Comparison of ENCODE assay signal across 33 mouse cellular contexts in the genomic region with DNA sequence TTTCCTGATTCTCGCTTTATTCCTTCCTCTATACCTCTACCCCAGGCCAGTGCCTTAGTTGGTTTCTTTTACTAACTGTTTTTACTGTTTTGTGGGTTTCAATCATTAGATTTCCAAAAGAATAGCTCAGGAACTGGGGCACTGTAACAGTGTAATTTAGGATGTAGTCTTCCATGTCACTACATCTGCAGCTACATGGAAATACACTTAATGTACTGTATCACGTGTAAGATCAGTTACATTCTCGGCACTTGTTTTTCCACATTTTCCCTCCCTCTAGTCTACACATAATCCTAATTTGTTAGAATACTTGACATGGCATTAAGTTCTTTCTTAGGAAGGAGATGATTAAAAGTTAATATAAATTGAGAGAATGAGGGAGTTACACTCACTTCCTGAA.
"Had no signal": no experiment of that assay in that cellular context is flagged by ENCODE, and none has a peak within 500 bp of the region (broad histone marks: within the 10 kb centered on the region; RNA-seq: fewer than 3 reads in every experiment).

No protein-coding gene starts in this region.

- H3K27ac ChIP-seq: limb, embryonic 10.5 days; limb, embryonic 12.5 days; limb, embryonic 13.5 days; limb, embryonic 15.5 days; liver, embryonic 12.5 days; liver, embryonic 13.5 days; liver, embryonic 14.5 days; liver, embryonic 15.5 days; lung, embryonic 15.5 days; macrophage; midbrain, embryonic 10.5 days; midbrain, embryonic 12.5 days; midbrain, embryonic 13.5 days; midbrain, embryonic 15.5 days; neural tube, embryonic 12.5 days; neural tube, embryonic 13.5 days had no signal

- ATAC-seq: liver, embryonic 12.5 days; liver, postnatal 0 days; lung, postnatal 0 days; midbrain, embryonic 13.5 days; midbrain, embryonic 15.5 days; midbrain, embryonic 16.5 days had no signal

- H3K36me3 ChIP-seq: limb, embryonic 10.5 days; limb, embryonic 12.5 days; limb, embryonic 13.5 days; limb, embryonic 15.5 days; liver, embryonic 12.5 days; liver, embryonic 13.5 days; liver, embryonic 15.5 days; lung, embryonic 15.5 days; midbrain, embryonic 10.5 days; midbrain, embryonic 12.5 days; midbrain, embryonic 13.5 days; midbrain, embryonic 15.5 days; neural tube, embryonic 12.5 days; neural tube, embryonic 13.5 days had no signal

- H3K4me2 ChIP-seq: limb, embryonic 12.5 days; limb, embryonic 13.5 days; limb, embryonic 15.5 days; liver, embryonic 11.5 days; liver, embryonic 12.5 days; liver, embryonic 13.5 days; liver, embryonic 15.5 days; lung, embryonic 14.5 days; lung, embryonic 15.5 days; midbrain, embryonic 11.5 days; midbrain, embryonic 12.5 days; midbrain, embryonic 13.5 days; midbrain, embryonic 15.5 days; neural tube, embryonic 12.5 days; neural tube, embryonic 13.5 days had no signal

- H3K9me3 ChIP-seq: limb, embryonic 10.5 days; limb, embryonic 12.5 days; limb, embryonic 15.5 days; liver, embryonic 12.5 days; liver, embryonic 13.5 days; liver, embryonic 15.5 days; lung, embryonic 15.5 days; midbrain, embryonic 10.5 days; midbrain, embryonic 12.5 days; midbrain, embryonic 13.5 days; midbrain, embryonic 15.5 days; neural tube, embryonic 12.5 days; neural tube, embryonic 13.5 days had no signal

- H3K4me3 ChIP-seq: limb, embryonic 10.5 days; limb, embryonic 12.5 days; limb, embryonic 13.5 days; limb, embryonic 15.5 days; liver, embryonic 12.5 days; liver, embryonic 13.5 days; liver, embryonic 15.5 days; lung, embryonic 15.5 days; megakaryocyte, embryonic 14.5 days; midbrain, embryonic 10.5 days; midbrain, embryonic 12.5 days; midbrain, embryonic 13.5 days; midbrain, embryonic 15.5 days; myocyte; neural tube, embryonic 12.5 days; neural tube, embryonic 13.5 days had no signal

- DNase-seq: left cerebral cortex, postnatal 4 days; liver; liver, embryonic 13.5 days; liver, postnatal 0 days; lung, adult 18-20 months; lung, adult 2 months; lung, embryonic 14.5 days; lung, postnatal 10 days; lung, postnatal 14 days; lung, postnatal 36 days; lung, postnatal 4 days; midbrain, embryonic 14.5 days had no signal

- H3K27me3 ChIP-seq: limb, embryonic 12.5 days; limb, embryonic 13.5 days; limb, embryonic 15.5 days; liver, embryonic 12.5 days; liver, embryonic 13.5 days; liver, embryonic 15.5 days; lung, embryonic 15.5 days; megakaryocyte, embryonic 14.5 days; midbrain, embryonic 12.5 days; midbrain, embryonic 13.5 days; midbrain, embryonic 15.5 days; neural tube, embryonic 12.5 days; neural tube, embryonic 13.5 days had no signal

- H3K4me1 ChIP-seq: limb, embryonic 10.5 days; limb, embryonic 12.5 days; limb, embryonic 13.5 days; limb, embryonic 15.5 days; liver, embryonic 12.5 days; liver, embryonic 13.5 days; liver, embryonic 15.5 days; lung, embryonic 15.5 days; megakaryocyte, embryonic 14.5 days; midbrain, embryonic 12.5 days; midbrain, embryonic 13.5 days; midbrain, embryonic 15.5 days; neural tube, embryonic 12.5 days; neural tube, embryonic 13.5 days had no signal

- H3K9ac ChIP-seq: limb, embryonic 12.5 days; limb, embryonic 13.5 days; limb, embryonic 15.5 days; liver, embryonic 12.5 days; liver, embryonic 13.5 days; liver, embryonic 14.5 days; liver, embryonic 15.5 days; liver, postnatal 0 days; lung, embryonic 14.5 days; lung, embryonic 15.5 days; midbrain, embryonic 12.5 days; midbrain, embryonic 13.5 days; midbrain, embryonic 15.5 days; neural tube, embryonic 12.5 days; neural tube, embryonic 13.5 days had no signal
